Mouse (Mus musculus) ES-Bruce4 (cell line): ENCODE data around the gene Ano6.

Source experiments
- EP300 ChIP-seq: IDR thresholded peaks from 2 replicates; pipeline ENCODE4 v1.6.1; 2011; ENCODE audit warnings: low read depth, low read length; ENCODE audit not compliant: insufficient read depth
- POLR2A ChIP-seq: IDR thresholded peaks from one replicate; pipeline ENCODE4 v1.8.1; 2011; ENCODE audit warnings: low read length; ENCODE audit not compliant: insufficient read depth

- no peak for TF ChIP-seq POLR2A
- TF ChIP-seq EP300: no peak
Observed at GRCm38 (mm10) chr15:95802140-95802539, 11.5 kb downstream of the Ano6 start.
